Mouse (Mus musculus): ENCODE results near the gene Cmpk1.

- 0 out of 2 replicates have a peak, but pooled peaks have one; percentile 8 for TF ChIP-seq CTCF (IDR thresholded peaks at IDR 0.05; ENCODE audit: borderline replicate concordance, control insufficient read depth, extremely low read depth, insufficient read depth, low read length, poor library complexity)
- peak; percentile 67 for TF ChIP-seq POLR2A (IDR thresholded peaks at IDR 0.05; ENCODE audit: control insufficient read depth, extremely low read depth, insufficient read depth, low read length, poor library complexity)
Observed at GRCm38 (mm10) chr4:114986591-114987432, at the start of gene Cmpk1.
